Mouse (Mus musculus): ENCODE measurements at regions not wholly inside any gene's neighbourhood (a gene's known extent, or its start where the extent isn't known, plus 50 kb on each side); places are given as distances from the start of the nearest gene placed in this dataset.

DNA sequence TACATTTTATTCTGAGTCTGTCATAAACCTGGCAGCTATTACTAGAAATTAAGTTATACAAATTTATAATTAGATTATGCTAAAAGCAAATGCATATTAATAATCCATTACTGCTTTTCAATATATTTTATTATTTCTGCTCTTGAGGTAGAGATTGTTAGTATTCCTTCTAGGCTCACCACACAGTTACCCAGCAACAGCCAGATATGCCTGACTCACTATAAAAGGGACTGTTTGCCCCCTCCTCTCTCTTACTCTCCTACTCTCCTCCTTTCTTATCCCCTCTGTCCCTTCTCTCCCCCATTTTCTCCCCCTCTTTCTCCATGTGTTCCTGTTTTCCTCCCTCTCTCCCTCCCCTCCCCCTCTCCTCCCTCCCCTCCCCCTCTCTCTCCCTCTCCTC, 98.7 kb downstream of the 4930505A04Rik start:
- DNase-seq (ENCODE audit: low read depth) = no peak

DNA sequence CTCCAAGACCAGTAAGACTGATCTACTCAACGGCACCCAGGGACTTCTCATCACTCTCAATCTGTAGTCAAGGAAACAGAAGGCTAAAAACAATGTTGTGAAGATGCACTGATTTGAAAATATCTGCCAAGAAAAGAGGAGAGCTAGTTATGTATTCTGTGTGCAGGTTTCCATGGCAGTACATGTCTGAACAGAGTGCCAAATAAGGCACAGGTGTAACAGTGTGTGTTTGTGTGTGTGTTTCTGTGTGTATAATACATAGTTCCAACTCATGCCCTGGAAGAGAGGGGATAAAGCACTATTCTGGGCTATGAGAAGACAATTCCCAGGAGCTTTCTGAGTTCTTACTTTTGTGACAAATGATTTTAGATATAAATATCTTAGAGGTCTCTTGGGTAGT, 99.7 kb downstream of the 4930505A04Rik start:
- no peak for DNase-seq (ENCODE audit: low read depth)

DNA sequence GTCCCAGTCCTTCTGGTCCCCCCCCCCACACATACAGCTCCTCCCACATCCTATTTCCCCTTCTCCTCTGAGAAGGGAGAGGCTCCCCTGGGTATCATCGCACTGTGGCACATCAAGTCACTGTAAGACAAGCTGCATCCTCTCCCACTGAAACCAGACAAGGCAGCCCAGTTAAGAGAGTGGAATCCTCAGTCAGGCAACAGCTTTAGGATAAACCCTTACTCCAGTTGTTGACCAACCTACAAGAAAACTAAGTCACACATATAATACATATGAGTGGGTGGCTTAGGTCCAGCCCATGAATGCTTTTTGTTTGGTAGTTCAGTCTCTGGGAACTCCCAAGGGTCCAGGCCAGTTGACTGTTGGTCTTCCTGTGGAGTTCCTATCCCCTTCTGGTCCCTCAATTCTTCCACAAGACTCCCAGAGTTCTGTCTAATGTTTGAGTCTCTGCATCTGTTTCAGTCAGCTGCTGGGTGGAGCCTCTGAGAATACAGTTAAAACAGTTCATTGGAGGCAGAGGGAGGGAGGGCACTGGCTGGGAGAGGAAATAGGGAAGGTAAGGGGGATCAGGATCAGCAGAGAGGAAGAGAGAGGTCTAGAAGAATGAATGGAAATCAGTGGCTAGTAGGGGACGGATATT, 101.7 kb upstream of the Sptbn1 start:
- DNase-seq (ENCODE audit: low read depth) = no peak

DNA sequence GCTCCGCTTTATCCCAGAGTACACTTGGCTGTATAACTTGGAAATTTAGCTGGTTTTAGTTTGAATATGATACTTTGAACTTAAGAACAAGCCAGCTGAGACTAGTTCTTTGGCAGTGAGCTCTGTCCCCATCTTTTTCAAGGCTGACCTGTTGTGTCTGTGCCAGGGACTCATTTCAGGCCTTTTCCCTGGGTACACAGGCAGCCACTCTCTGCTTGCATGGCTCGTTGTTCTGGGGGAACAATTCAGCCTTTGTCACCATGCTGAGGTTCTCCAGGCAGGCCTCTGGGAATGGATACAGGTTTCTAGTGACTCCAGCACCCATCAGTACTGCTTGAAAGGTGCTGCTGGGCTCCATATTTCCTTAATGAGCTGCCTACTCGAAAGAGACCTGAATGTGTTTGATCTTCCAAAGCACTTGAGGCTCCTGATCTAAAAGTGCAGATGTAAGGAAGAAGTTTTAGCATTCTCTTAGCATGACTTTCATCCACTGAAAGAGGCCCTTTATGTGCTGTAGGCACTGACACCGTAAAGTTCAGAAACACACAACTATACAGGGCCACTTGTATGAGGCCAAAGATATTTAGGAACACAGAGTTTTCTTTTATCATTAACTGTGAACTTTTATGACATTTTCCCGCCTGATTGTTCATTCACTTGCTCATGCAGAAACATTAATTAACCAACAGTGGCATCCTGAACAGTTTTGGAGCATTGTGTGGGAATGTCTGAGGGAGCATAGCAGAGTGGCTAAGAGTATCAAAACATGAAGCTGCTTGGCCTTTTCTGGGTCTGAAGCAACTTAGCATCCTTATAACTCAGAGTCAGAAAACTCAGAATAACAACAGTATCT, 99.6 kb upstream of the Sptbn1 start:
- no peak for DNase-seq (ENCODE audit: low read depth)

DNA sequence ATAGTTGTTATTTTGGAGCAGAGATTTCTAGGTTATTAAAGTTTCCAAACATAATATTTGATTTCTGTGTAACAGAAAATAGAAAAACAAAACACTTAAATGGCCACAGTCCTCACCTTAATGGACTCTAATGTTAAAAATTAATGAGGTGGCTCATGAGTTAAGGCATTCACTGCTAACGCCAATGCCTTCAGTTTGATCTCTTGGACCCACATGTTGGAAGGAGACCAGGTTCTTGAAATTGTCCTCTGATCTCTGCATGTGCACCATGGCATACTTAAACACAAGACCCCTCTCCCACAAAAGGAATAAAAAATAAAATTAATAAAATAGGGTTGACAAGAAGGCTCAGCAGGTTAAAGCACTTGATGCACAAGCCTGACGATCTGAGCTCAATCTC, 98.5 kb upstream of the Sptbn1 start:
- DNase-seq (ENCODE audit: low read depth) = no peak

DNA sequence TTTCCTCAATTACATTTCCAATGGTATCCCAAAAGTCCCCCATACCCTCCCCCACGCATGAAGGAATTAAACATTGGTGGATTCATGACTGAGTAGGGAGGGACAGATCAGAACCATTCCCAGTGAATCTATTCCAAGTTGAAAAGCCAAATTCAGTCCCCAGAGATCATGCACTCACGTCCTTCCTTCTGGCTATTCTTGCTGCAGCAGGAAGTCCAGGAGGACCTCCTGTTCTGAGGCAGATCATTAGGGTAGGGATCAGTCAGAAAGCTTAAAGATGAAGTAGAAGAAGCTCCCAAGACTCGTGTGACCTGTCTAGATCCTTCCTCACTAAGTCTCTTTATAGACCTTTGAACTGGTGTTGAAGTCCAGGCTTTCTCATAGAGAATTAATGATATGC, 97.0 kb upstream of the Sptbn1 start:
- no peak for DNase-seq (ENCODE audit: low read depth)

DNA sequence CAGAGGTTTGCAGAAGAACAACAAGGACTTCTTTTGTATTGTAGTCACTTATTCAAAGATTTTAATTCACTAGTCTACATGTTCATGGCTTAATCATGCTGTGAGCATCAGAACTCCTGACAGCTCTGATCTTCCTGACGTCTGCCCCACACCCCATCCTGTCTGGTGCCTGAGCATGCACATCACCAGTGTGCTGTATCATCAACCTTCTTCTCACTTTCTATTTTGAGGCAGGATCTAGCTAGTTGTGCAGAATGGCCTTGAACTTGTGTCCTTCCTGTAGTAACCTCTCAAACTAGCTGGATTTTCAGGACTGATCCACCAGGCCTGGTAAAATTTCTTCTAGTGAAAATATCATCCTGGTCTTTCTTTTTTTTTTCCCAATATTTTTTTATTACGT, 96.6 kb upstream of the Sptbn1 start:
- DNase-seq (ENCODE audit: low read depth) = no peak

DNA sequence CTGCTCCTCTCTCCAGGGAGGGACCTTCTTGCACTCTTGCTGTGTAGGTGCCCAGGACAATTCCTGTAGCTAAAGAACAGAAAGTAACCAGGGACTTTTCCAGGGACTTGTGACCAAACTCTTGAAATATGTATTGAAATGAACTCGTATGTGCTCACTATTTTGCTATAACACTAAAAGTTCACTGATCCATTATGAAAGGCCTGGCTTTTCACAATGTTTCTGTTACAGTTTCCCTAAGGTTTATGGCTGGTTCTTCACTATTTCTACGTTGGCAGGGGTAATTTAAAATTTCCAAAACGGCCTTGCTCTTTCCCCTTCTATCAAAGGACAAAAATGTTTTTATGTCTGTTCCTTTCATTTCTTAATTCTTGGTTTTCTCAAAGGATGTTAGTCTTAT, 90.2 kb upstream of the Sptbn1 start:
- no peak for DNase-seq (ENCODE audit: low read depth)

DNA sequence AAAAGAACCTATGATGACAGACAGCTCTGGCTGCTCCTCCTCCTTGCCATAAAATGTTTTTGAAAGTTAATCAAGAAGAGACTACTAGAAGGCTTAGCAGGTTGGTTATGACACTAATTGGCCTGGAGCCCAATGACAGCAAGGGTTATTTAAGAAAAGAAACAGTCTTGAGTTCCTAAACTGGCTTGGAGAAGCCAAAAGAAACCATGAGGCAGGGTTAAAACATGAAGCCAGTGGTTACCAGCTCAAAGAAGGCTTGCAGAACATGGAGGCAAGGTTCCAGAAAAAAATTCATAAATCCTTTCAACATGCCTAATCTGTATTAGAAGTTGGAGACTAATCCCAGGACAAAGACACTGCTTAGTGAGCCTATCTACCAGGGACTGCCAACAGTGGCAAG, 87.4 kb upstream of the Sptbn1 start:
- DNase-seq (ENCODE audit: low read depth) = peak; percentile 74

DNA sequence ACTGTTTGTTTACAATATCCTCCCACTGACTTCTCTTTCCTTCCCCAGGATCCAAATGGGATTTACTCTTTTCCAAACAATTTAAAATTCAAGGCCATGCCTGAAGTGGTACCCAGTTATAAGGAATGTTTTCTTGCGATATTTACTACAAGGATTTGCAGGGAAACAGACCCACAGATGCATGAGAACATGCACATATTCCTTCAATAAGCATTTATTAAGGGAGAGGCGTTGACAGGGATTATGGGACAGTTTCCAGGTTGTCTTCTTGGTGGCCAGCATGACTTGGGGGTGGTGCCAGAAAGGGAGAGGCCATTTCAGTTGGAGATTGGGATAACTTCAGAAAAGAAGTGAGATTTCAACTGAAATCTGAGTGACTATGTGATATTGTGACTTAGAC, 58.4 kb upstream of the Sptbn1 start:
- no peak for DNase-seq (ENCODE audit: low read depth)

All from gonadal fat pad, adult 2 months (tissue).